Mouse (Mus musculus) skeletal muscle tissue, adult 2 months (tissue): Measurements from ENCODE around the gene Dph7.
"Not testable (repeated sequence)": the region's sequence is repeated elsewhere in the genome, so short reads cannot be mapped to it uniquely, and the experiment has no call there.

Experiments used
- DNase-seq: peaks from one replicate; pipeline ENCODE4 v3.0.0-alpha.2; 2012; ENCODE audit warnings: low read depth, low spot score

Dph7 gene

GRCm38 (mm10) chr2:24970386-24970785 lies 8.2 kb downstream of the Dph7 start:
- DNase-seq: no peak

DNA sequence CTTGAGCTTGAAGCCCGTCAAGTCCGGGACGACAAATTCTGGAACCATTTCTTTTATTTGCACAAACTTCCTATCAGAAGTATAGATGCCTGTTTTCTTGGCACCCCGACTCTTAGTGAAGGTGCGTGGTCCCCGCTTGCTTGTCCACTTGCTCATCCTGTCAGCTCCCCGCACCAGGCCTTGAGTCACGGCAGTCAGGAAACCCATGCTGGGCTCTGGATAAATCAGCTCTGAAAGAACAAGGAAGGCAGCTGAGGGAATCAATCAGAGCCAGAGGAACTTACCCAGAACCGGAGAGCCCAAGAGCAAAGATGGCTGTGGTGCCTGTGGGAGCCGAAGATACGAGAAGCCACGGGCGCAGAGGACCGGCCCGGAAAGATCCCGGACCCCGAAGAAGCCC lies 12.3 kb downstream of the Dph7 start:
- not testable (repeated sequence) for DNase-seq

- peak; percentile 97 for DNase-seq
These were observed 12.9 kb downstream of the Dph7 start, which contains the start of gene Mrpl41 for GRCm38 (mm10) chr2:24974906-24975703. Gene Mrpl41, minus strand, starts transcription at chr2:24975098.

GRCm38 (mm10) chr2:24975704-24976297 lies 13.6 kb downstream of the Dph7 start, which contains the start of gene Pnpla7:
Gene Pnpla7, plus strand, starts transcription at chr2:24976033.
- DNase-seq: peak; percentile 91

GRCm38 (mm10) chr2:24976960-24977359 lies 14.8 kb downstream of the Dph7 start:
- no peak for DNase-seq

GRCm38 (mm10) chr2:24987762-24988161 lies 25.6 kb downstream of the Dph7 start:
- no peak for DNase-seq

GRCm38 (mm10) chr2:24995332-24995731 lies 33.1 kb downstream of the Dph7 start:
- no peak for DNase-seq

DNA sequence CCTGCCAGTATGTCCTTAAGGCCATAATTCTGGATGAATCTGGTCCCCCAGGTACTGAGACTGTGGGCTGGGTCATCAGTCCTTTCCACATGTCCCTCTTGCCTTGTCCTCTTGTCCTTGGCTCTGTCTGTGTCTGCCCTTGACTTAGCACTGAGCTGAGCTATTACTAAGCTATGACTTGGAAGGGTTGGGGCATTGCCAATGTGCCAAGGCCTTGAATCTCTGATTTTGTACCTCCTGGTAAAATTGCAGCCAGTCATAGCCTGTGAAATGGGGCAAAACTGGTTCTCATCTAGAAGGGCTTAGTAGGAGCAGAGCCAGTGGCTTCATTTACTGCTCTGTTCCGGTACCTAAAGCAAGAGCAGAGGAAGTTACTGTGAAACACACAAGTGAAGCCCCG lies 34.3 kb downstream of the Dph7 start:
- no peak for DNase-seq

GRCm38 (mm10) chr2:25000544-25001235 lies 38.5 kb downstream of the Dph7 start:
- DNase-seq: peak; percentile 38

DNA sequence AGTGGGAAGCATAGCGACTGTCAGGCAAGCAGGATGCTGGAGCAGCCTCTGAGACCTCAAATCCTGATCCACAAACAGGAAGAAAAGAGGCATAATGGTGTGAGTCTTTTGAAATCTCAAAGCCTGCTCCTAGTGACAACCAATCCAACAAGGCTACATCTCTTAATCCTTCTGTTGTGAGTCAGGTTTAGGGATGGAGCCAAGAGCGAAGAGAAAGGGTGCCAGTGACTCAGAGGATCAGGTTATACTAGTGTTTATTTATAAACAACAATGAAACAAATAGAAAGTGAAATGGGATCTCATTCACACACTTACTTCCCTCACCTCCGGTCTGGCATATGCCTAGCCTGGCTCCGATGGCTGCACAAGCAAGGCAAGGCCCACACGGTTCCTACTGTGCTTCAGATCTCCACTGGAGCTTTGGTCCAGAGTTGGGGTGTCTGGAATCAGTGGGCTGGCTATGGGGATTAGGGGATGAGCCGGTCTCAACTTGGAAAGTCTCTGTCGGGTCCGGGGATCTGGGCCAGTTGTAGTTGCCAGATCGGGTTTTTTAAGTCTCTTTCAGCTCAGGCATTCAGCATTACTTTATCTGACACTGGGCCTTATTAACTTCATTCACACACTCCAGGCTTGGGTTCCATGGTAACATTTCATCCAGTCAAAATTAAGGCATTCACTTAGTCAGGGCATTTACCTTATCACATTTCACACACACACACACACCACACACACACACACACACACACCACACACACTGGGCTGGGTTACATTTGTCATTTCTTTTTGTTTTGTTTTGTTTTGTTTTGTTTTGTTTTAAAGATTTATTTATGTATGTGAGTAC lies 42.0 kb downstream of the Dph7 start:
- no peak for DNase-seq

GRCm38 (mm10) chr2:25006767-25007166 lies 44.6 kb downstream of the Dph7 start:
- DNase-seq: no peak

- DNase-seq: no peak
These were observed 46.0 kb downstream of the Dph7 start for GRCm38 (mm10) chr2:25008250-25008649.
